Mouse (Mus musculus) kidney, postnatal 4 days (tissue): ENCODE measurements around the gene Aff3.
A peak's percentile ranks its signal among the peaks of the same experiment; 100 is the strongest.

Source experiments
- DNase-seq, 2 experiments: peaks; one replicate each; pipeline ENCODE4 v3.0.0; 2021; ENCODE audit warnings: mixed read lengths in 2 of 2

Aff3 gene

GRCm38 (mm10) chr1:38310076-38310475 lies 354.7 kb downstream of the Aff3 start:
- DNase-seq = no peak

- DNase-seq = no peak
Measured at GRCm38 (mm10) chr1:38309341-38309740, 355.4 kb downstream of the Aff3 start.

GRCm38 (mm10) chr1:38308705-38308996 lies 356.1 kb downstream of the Aff3 start:
- no peak for DNase-seq

GRCm38 (mm10) chr1:38307821-38308704 lies 356.7 kb downstream of the Aff3 start:
- DNase-seq = peak; percentile 54 to 61

GRCm38 (mm10) chr1:38307234-38307633 lies 357.5 kb downstream of the Aff3 start:
- DNase-seq = no peak

GRCm38 (mm10) chr1:38306146-38306545 lies 358.6 kb downstream of the Aff3 start:
- no peak for DNase-seq

- DNase-seq = no peak
Measured at GRCm38 (mm10) chr1:38304376-38304775, 360.4 kb downstream of the Aff3 start.

- no peak for DNase-seq
Measured at GRCm38 (mm10) chr1:38298291-38298690, 366.5 kb downstream of the Aff3 start.

- no peak for DNase-seq
Measured at GRCm38 (mm10) chr1:38294906-38295305, 369.8 kb downstream of the Aff3 start.

- no peak for DNase-seq
Measured at GRCm38 (mm10) chr1:38294336-38294695, 370.4 kb downstream of the Aff3 start.

- no peak for DNase-seq
Measured at GRCm38 (mm10) chr1:38293671-38294335, 371.0 kb downstream of the Aff3 start.

GRCm38 (mm10) chr1:38292851-38293250 lies 371.9 kb downstream of the Aff3 start:
- DNase-seq = no peak

- DNase-seq = no peak
Measured at GRCm38 (mm10) chr1:38291915-38292314, 372.8 kb downstream of the Aff3 start.

GRCm38 (mm10) chr1:38291497-38291896 lies 373.3 kb downstream of the Aff3 start:
- DNase-seq = no peak

- no peak for DNase-seq
Measured at GRCm38 (mm10) chr1:38290881-38291280, 373.9 kb downstream of the Aff3 start.

- no peak for DNase-seq
Measured at GRCm38 (mm10) chr1:38289891-38290290, 374.9 kb downstream of the Aff3 start.

- no peak for DNase-seq
Measured at GRCm38 (mm10) chr1:38288716-38289115, 376.0 kb downstream of the Aff3 start.

- DNase-seq = no peak
Measured at GRCm38 (mm10) chr1:38286551-38286950, 378.2 kb downstream of the Aff3 start.

- DNase-seq = no peak
Measured at GRCm38 (mm10) chr1:38280549-38280948, 384.2 kb downstream of the Aff3 start.

GRCm38 (mm10) chr1:38271312-38271711 lies 393.4 kb downstream of the Aff3 start:
- DNase-seq = no peak

GRCm38 (mm10) chr1:38268246-38269042 lies 396.3 kb downstream of the Aff3 start:
- peak; percentile 46 to 47 for DNase-seq

- DNase-seq = no peak
Measured at GRCm38 (mm10) chr1:38263251-38263650, 401.5 kb downstream of the Aff3 start.

GRCm38 (mm10) chr1:38262362-38263154 lies 402.2 kb downstream of the Aff3 start:
- DNase-seq = peak; percentile 39 to 46
